Mouse (Mus musculus) E14TG2a.4 (cell line): ENCODE measurements at regions not wholly inside any gene's neighbourhood (a gene's known extent, or its start where the extent isn't known, plus 50 kb on each side); places are given as distances from the start of the nearest gene placed in this dataset.

Source experiments
- CTCF ChIP-seq: conservative IDR thresholded peaks from 2 replicates; pipeline ENCODE4 v1.5.1; 2014; ENCODE audit warnings: low read length
- NANOG ChIP-seq: IDR thresholded peaks from 2 replicates; pipeline ENCODE4 v1.6.1; 2014; ENCODE audit warnings: borderline replicate concordance, low read length, mixed read lengths
- POU5F1 ChIP-seq: IDR thresholded peaks from 2 replicates; pipeline ENCODE4 v1.6.1; 2014; ENCODE audit warnings: low read length, borderline replicate concordance

DNA sequence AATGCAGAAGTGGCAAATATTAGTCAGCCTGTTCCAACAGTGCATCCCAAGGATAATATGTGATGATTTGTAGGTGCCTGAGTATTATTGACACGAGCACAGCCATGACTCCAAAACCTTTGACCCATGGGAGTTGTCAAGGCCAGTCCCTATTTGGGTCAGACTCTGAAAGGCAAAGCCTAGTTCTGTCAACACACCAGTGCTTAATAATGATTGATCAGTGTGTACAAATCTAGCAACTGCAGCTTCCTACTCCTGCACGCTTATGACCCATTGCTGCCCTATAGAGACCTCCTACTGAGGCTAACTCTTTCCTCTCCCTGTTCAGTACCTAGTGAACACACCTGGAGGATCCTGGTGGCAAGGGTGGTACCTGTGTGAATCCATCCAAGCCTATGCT, 427.3 kb downstream of the Fam84a start:
- no peak for TF ChIP-seq CTCF
- no peak for TF ChIP-seq NANOG
- no peak for TF ChIP-seq POU5F1
